Mouse (Mus musculus): ENCODE results near the gene Lgals3bp. TPM values are rescaled to one million over a fixed set of nuclear protein-coding genes. Genes with fewer than 3 reads are reported as not detected.
"Not testable (repeated sequence)": the region's sequence is repeated elsewhere in the genome, so short reads cannot be mapped to it uniquely, and the experiment has no call there.

Lgals3bp gene
- polyA plus RNA-seq, 1 experiment from 2014 or later: 120 TPM

GRCm38 (mm10) chr11:118401195-118401594 is 697 bp downstream of the Lgals3bp start:
- no peak for DNase-seq (ENCODE audit: low spot score)
- no peaks in the 10 kb centered on the region for H3K27me3 ChIP-seq (replicated peaks; ENCODE audit: control insufficient read depth, insufficient read depth, low read length)
- WGBS: 70% methylated on average over 4 of the region's 4 CpGs
- H3K4me1 ChIP-seq (replicated peaks; ENCODE audit: control insufficient read depth, insufficient read depth, low read length): peaks cover 29% of the 10 kb centered on the region
- peak overlapping the region; percentile 27 for H3K9ac ChIP-seq (ENCODE audit: low read length)
- H3K36me3 ChIP-seq (ENCODE audit: control insufficient read depth, insufficient read depth, low read length): peaks cover 8% of the 10 kb centered on the region
- H3K9me3 ChIP-seq (ENCODE audit: control insufficient read depth, low read length): no peaks in the 10 kb centered on the region
- H3K4me2 ChIP-seq (ENCODE audit: low read length): peak overlapping the region; percentile 46
- peak overlapping the region; percentile 77 for H3K27ac ChIP-seq (ENCODE audit: low read depth)
- peak overlapping the region; percentile 22 for H3K4me3 ChIP-seq (ENCODE audit: low read depth, low read length)
- no peak; the same call in 1 of the 2 replicates for ATAC-seq (replicated peaks; ENCODE audit: low FRiP score, low TSS enrichment, low read depth)

GRCm38 (mm10) chr11:118400566-118400936 is 1.3 kb downstream of the Lgals3bp start:
- Histone ChIP-seq H3K4me1 (replicated peaks; ENCODE audit: control insufficient read depth, insufficient read depth, low read length) (peaks cover 29% of the 10 kb centered on the region), H3K27me3 (replicated peaks; ENCODE audit: control insufficient read depth, insufficient read depth, low read length) (no peaks in the 10 kb centered on the region), H3K4me3 (ENCODE audit: low read depth, low read length) (peak overlapping the region; percentile 22; the same call in 1 of the 2 replicates), H3K9ac (ENCODE audit: low read length) (peak overlapping the region; percentile 27; the same call in 1 of the 2 replicates), H3K4me2 (ENCODE audit: low read length) (peak overlapping the region; percentile 46), H3K9me3 (ENCODE audit: control insufficient read depth, low read length) (no peaks in the 10 kb centered on the region), H3K36me3 (ENCODE audit: control insufficient read depth, insufficient read depth, low read length) (peaks cover 10% of the 10 kb centered on the region), H3K27ac (ENCODE audit: low read depth) (peak overlapping the region; percentile 77)
- 11% methylated on average over 6 of the region's 6 CpGs for WGBS
- ATAC-seq (replicated peaks; ENCODE audit: low FRiP score, low TSS enrichment, low read depth) (peak; percentile 37), DNase-seq (ENCODE audit: low spot score) (peak; percentile 64)

- Histone ChIP-seq H3K4me2 (ENCODE audit: low read length) (peak overlapping the region; percentile 46), H3K36me3 (ENCODE audit: control insufficient read depth, insufficient read depth, low read length) (peaks cover 10% of the 10 kb centered on the region), H3K9ac (ENCODE audit: low read length) (0 out of 2 replicates have a peak overlapping the region, but pooled peaks have one; percentile 20), H3K27ac (ENCODE audit: low read depth) (peak overlapping the region; percentile 77), H3K9me3 (ENCODE audit: control insufficient read depth, low read length) (no peaks in the 10 kb centered on the region), H3K4me1 (replicated peaks; ENCODE audit: control insufficient read depth, insufficient read depth, low read length) (peaks cover 29% of the 10 kb centered on the region), H3K27me3 (replicated peaks; ENCODE audit: control insufficient read depth, insufficient read depth, low read length) (no peaks in the 10 kb centered on the region), H3K4me3 (ENCODE audit: low read depth, low read length) (peak overlapping the region; percentile 22; the same call in 1 of the 2 replicates)
- 57% methylated on average over 5 of the region's 5 CpGs for WGBS
- ATAC-seq (replicated peaks; ENCODE audit: low FRiP score, low TSS enrichment, low read depth) (no peak), DNase-seq (ENCODE audit: low spot score) (peak; percentile 57)
Observed at GRCm38 (mm10) chr11:118399891-118400565, 1.9 kb downstream of the Lgals3bp start.

GRCm38 (mm10) chr11:118397806-118398530 is 3.9 kb downstream of the Lgals3bp start:
- Histone ChIP-seq H3K4me2 (ENCODE audit: low read length) (no peak overlapping the region), H3K27ac (ENCODE audit: low read depth) (no peak overlapping the region), H3K36me3 (ENCODE audit: control insufficient read depth, insufficient read depth, low read length) (peaks cover 12% of the 10 kb centered on the region), H3K4me1 (replicated peaks; ENCODE audit: control insufficient read depth, insufficient read depth, low read length) (peaks cover 29% of the 10 kb centered on the region), H3K27me3 (replicated peaks; ENCODE audit: control insufficient read depth, insufficient read depth, low read length) (no peaks in the 10 kb centered on the region), H3K9ac (ENCODE audit: low read length) (no peak overlapping the region), H3K4me3 (ENCODE audit: low read depth, low read length) (no peak overlapping the region), H3K9me3 (ENCODE audit: control insufficient read depth, low read length) (no peaks in the 10 kb centered on the region)
- ATAC-seq (replicated peaks; ENCODE audit: low FRiP score, low TSS enrichment, low read depth) (no peak), DNase-seq (ENCODE audit: low spot score) (no peak)
- 92% methylated on average over 26 of the region's 26 CpGs for WGBS

GRCm38 (mm10) chr11:118394538-118394937 is 7.4 kb downstream of the Lgals3bp start:
- no peaks in the 10 kb centered on the region for H3K27me3 ChIP-seq (replicated peaks; ENCODE audit: control insufficient read depth, insufficient read depth, low read length)
- H3K4me1 ChIP-seq (replicated peaks; ENCODE audit: control insufficient read depth, insufficient read depth, low read length): no peaks in the 10 kb centered on the region
- H3K4me3 ChIP-seq (ENCODE audit: low read depth, low read length): no peak overlapping the region
- H3K27ac ChIP-seq (ENCODE audit: low read depth): no peak overlapping the region
- H3K4me2 ChIP-seq (ENCODE audit: low read length): no peak overlapping the region
- WGBS: 61% methylated on average over 6 of the region's 6 CpGs
- ATAC-seq (replicated peaks; ENCODE audit: low FRiP score, low TSS enrichment, low read depth): no peak
- no peaks in the 10 kb centered on the region for H3K9me3 ChIP-seq (ENCODE audit: control insufficient read depth, low read length)
- no peak for DNase-seq (ENCODE audit: low spot score)
- H3K36me3 ChIP-seq (ENCODE audit: control insufficient read depth, insufficient read depth, low read length): peaks cover 17% of the 10 kb centered on the region
- no peak overlapping the region for H3K9ac ChIP-seq (ENCODE audit: low read length)

GRCm38 (mm10) chr11:118393991-118394390 is 7.9 kb downstream of the Lgals3bp start:
- Histone ChIP-seq H3K4me2 (ENCODE audit: low read length) (no peak overlapping the region), H3K4me1 (replicated peaks; ENCODE audit: control insufficient read depth, insufficient read depth, low read length) (no peaks in the 10 kb centered on the region), H3K4me3 (ENCODE audit: low read depth, low read length) (no peak overlapping the region), H3K36me3 (ENCODE audit: control insufficient read depth, insufficient read depth, low read length) (peaks cover 17% of the 10 kb centered on the region), H3K9ac (ENCODE audit: low read length) (no peak overlapping the region), H3K27me3 (replicated peaks; ENCODE audit: control insufficient read depth, insufficient read depth, low read length) (no peaks in the 10 kb centered on the region), H3K9me3 (ENCODE audit: control insufficient read depth, low read length) (no peaks in the 10 kb centered on the region), H3K27ac (ENCODE audit: low read depth) (no peak overlapping the region)
- no peak for ATAC-seq (replicated peaks; ENCODE audit: low FRiP score, low TSS enrichment, low read depth)
- 66% methylated on average over 5 of the region's 5 CpGs for WGBS
- DNase-seq (ENCODE audit: low spot score): no peak

GRCm38 (mm10) chr11:118387816-118388215 is 14.1 kb downstream of the Lgals3bp start:
- not testable (repeated sequence) for ATAC-seq (replicated peaks; ENCODE audit: low FRiP score, low TSS enrichment, low read depth)

GRCm38 (mm10) chr11:118379251-118380009 is 22.5 kb downstream of the Lgals3bp start:
- no peaks in the 10 kb centered on the region for H3K27me3 ChIP-seq (replicated peaks; ENCODE audit: control insufficient read depth, insufficient read depth, low read length)
- no peak overlapping the region for H3K9ac ChIP-seq (ENCODE audit: low read length)
- H3K9me3 ChIP-seq (ENCODE audit: control insufficient read depth, low read length): no peaks in the 10 kb centered on the region
- H3K27ac ChIP-seq (ENCODE audit: low read depth): no peak overlapping the region
- WGBS: 40% methylated on average over 11 of the region's 11 CpGs
- 0 out of 2 replicates have a peak, but pooled peaks have one; percentile 43 for ATAC-seq (replicated peaks; ENCODE audit: low FRiP score, low TSS enrichment, low read depth)
- H3K4me3 ChIP-seq (ENCODE audit: low read depth, low read length): no peak overlapping the region
- no peaks in the 10 kb centered on the region for H3K36me3 ChIP-seq (ENCODE audit: control insufficient read depth, insufficient read depth, low read length)
- DNase-seq (ENCODE audit: low spot score): peak; percentile 91
- no peak overlapping the region for H3K4me2 ChIP-seq (ENCODE audit: low read length)
- H3K4me1 ChIP-seq (replicated peaks; ENCODE audit: control insufficient read depth, insufficient read depth, low read length): peaks cover 7% of the 10 kb centered on the region; the same call in 1 of the 2 replicates

More at GRCm38 (mm10) chr11:118387816-118388215, 14.1 kb downstream of the Lgals3bp start:
- H3K27ac ChIP-seq (ENCODE audit: low read depth); H3K27me3 ChIP-seq (replicated peaks; ENCODE audit: control insufficient read depth, insufficient read depth, low read length); H3K36me3 ChIP-seq (ENCODE audit: control insufficient read depth, insufficient read depth, low read length); DNase-seq (ENCODE audit: low spot score); H3K9me3 ChIP-seq (ENCODE audit: control insufficient read depth, low read length); H3K9ac ChIP-seq (ENCODE audit: low read length); H3K4me2 ChIP-seq (ENCODE audit: low read length); H3K4me3 ChIP-seq (ENCODE audit: low read depth, low read length); H3K4me1 ChIP-seq (replicated peaks; ENCODE audit: control insufficient read depth, insufficient read depth, low read length): not testable (repeated sequence)
- WGBS: 90% methylated on average over 13 of the region's 13 CpGs

Data from intestine, embryonic 14.5 days (tissue).